Comparison of ENCODE assay signal across 18 mouse cellular contexts in the genomic region with DNA sequence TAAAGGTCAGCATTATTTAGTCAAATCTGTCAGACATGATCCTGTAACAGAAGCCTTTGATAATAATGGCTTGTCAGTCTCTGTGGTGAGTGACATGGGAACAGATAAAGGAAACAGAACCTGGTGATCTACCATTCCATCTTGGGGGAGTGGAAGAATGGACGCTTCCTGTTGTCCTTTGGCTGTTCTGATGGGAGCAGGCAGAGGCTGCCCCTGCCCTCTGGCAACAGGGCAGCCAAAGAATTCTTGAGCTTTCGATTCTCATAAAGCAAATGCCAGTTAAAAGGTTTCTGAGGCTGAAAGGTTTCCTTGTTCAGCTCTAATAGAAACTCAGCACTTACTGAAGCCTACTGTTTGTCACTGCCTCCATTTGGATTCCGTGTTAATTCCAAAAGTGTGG.
DNase-seq lines count a peak whose midpoint lies in the region; ATAC-seq lines count a peak whose summit lies in the region.
"Had no signal": no experiment of that assay in that cellular context is flagged by ENCODE, and none has a peak within 500 bp of the region (broad histone marks: within the 10 kb centered on the region; RNA-seq: fewer than 3 reads in every experiment).

No protein-coding gene starts in this region.

- ATAC-seq in forebrain, embryonic 14.5 days, result no peak
- ATAC-seq in forebrain, embryonic 13.5 days, result no peak
- no peak for ATAC-seq in heart, embryonic 15.5 days (replicated peaks; ENCODE audit: insufficient number of reproducible peaks, insufficient read depth, low FRiP score, low read depth)
- ATAC-seq in midbrain, embryonic 11.5 days (ENCODE audit: low FRiP score), result 0 out of 2 replicates have a peak, but pooled peaks have one; percentile 44
- no peak for ATAC-seq in midbrain, embryonic 15.5 days (replicated peaks)
- ATAC-seq in forebrain, embryonic 16.5 days, result peak; percentile 40; the same call in 1 of the 2 replicates

- H3K27me3 ChIP-seq in forebrain, embryonic 14.5 days (replicated peaks; ENCODE audit: control insufficient read depth, insufficient read depth, low read length), result no peaks in the 10 kb centered on the region
- no peaks in the 10 kb centered on the region for H3K27me3 ChIP-seq in forebrain, embryonic 13.5 days
- no peaks in the 10 kb centered on the region for H3K27me3 ChIP-seq in heart, embryonic 15.5 days
- H3K27me3 ChIP-seq in midbrain, embryonic 11.5 days (ENCODE audit: control insufficient read depth, insufficient read depth, low read length), result no peaks in the 10 kb centered on the region
- no peaks in the 10 kb centered on the region for H3K27me3 ChIP-seq in midbrain, embryonic 15.5 days (replicated peaks)
- no peaks in the 10 kb centered on the region for H3K27me3 ChIP-seq in forebrain, embryonic 16.5 days (replicated peaks; ENCODE audit: control insufficient read depth, insufficient read depth, low read length)
- H3K27me3 ChIP-seq: embryonic facial prominence, embryonic 13.5 days; limb, embryonic 13.5 days; neural tube, embryonic 12.5 days had no signal

- H3K4me2 ChIP-seq in forebrain, embryonic 14.5 days (ENCODE audit: low read length), result no peak overlapping the region
- no peak overlapping the region for H3K4me2 ChIP-seq in forebrain, embryonic 13.5 days
- no peak overlapping the region for H3K4me2 ChIP-seq in heart, embryonic 15.5 days
- H3K4me2 ChIP-seq in midbrain, embryonic 11.5 days, result no peak overlapping the region
- H3K4me2 ChIP-seq in midbrain, embryonic 15.5 days, result no peak overlapping the region
- H3K4me2 ChIP-seq in forebrain, embryonic 16.5 days (ENCODE audit: low read length), result no peak overlapping the region
- H3K4me2 ChIP-seq: embryonic facial prominence, embryonic 13.5 days; limb, embryonic 13.5 days; neural tube, embryonic 12.5 days had no signal

- H3K36me3 ChIP-seq in forebrain, embryonic 14.5 days (ENCODE audit: control insufficient read depth, insufficient read depth, low read length), result no peaks in the 10 kb centered on the region
- H3K36me3 ChIP-seq in forebrain, embryonic 13.5 days (ENCODE audit: poor library complexity, severe bottlenecking), result no peaks in the 10 kb centered on the region
- H3K36me3 ChIP-seq in heart, embryonic 15.5 days, result no peaks in the 10 kb centered on the region
- no peaks in the 10 kb centered on the region for H3K36me3 ChIP-seq in midbrain, embryonic 11.5 days (ENCODE audit: control insufficient read depth, insufficient read depth, low read length)
- no peaks in the 10 kb centered on the region for H3K36me3 ChIP-seq in midbrain, embryonic 15.5 days (replicated peaks)
- no peaks in the 10 kb centered on the region for H3K36me3 ChIP-seq in forebrain, embryonic 16.5 days (ENCODE audit: control insufficient read depth, insufficient read depth)
- H3K36me3 ChIP-seq: embryonic facial prominence, embryonic 13.5 days; limb, embryonic 13.5 days; neural tube, embryonic 12.5 days had no signal

- WGBS in forebrain, embryonic 14.5 days, result 47% methylated on average over 3 of the region's 3 CpGs
- 46% methylated on average over 3 of the region's 3 CpGs for WGBS in forebrain, embryonic 13.5 days
- WGBS in heart, embryonic 15.5 days, result 44% methylated on average over 3 of the region's 3 CpGs
- 62% methylated on average over 3 of the region's 3 CpGs for WGBS in midbrain, embryonic 11.5 days
- 51% methylated on average over 3 of the region's 3 CpGs for WGBS in midbrain, embryonic 15.5 days
- WGBS in forebrain, embryonic 16.5 days, result 33% methylated on average over 3 of the region's 3 CpGs

- no peaks in the 10 kb centered on the region for H3K4me1 ChIP-seq in forebrain, embryonic 14.5 days (ENCODE audit: control insufficient read depth, insufficient read depth, low read length)
- H3K4me1 ChIP-seq in forebrain, embryonic 13.5 days, result no peaks in the 10 kb centered on the region
- peaks cover 54% of the 10 kb centered on the region for H3K4me1 ChIP-seq in heart, embryonic 15.5 days (replicated peaks)
- H3K4me1 ChIP-seq in midbrain, embryonic 11.5 days (ENCODE audit: control insufficient read depth, insufficient read depth, low read length), result peaks cover 2% of the 10 kb centered on the region; the same call in 1 of the 2 replicates
- no peaks in the 10 kb centered on the region for H3K4me1 ChIP-seq in midbrain, embryonic 15.5 days
- peaks cover 3% of the 10 kb centered on the region; the same call in 1 of the 2 replicates for H3K4me1 ChIP-seq in forebrain, embryonic 16.5 days (replicated peaks; ENCODE audit: control insufficient read depth, insufficient read depth, low read length)
- H3K4me1 ChIP-seq: neural tube, embryonic 12.5 days had no signal

- no peak overlapping the region for H3K4me3 ChIP-seq in forebrain, embryonic 14.5 days (ENCODE audit: low read depth, low read length)
- no peak overlapping the region for H3K4me3 ChIP-seq in forebrain, embryonic 13.5 days
- no peak overlapping the region for H3K4me3 ChIP-seq in heart, embryonic 15.5 days
- H3K4me3 ChIP-seq in midbrain, embryonic 11.5 days (ENCODE audit: low read depth, low read length), result no peak overlapping the region
- no peak overlapping the region for H3K4me3 ChIP-seq in midbrain, embryonic 15.5 days
- H3K4me3 ChIP-seq in forebrain, embryonic 16.5 days (replicated peaks; ENCODE audit: low read length), result no peak overlapping the region
- H3K4me3 ChIP-seq: embryonic facial prominence, embryonic 13.5 days; limb, embryonic 13.5 days; neural tube, embryonic 12.5 days had no signal

- intact Hi-C loops in heart, postnatal 25 days (cut with DNase I), result no loop called here

- peak; percentile 25 for DNase-seq in forebrain, embryonic 14.5 days (ENCODE audit: low spot score)
- no peak for DNase-seq in heart, postnatal 25 days (ENCODE audit: low spot score)
- no peak for DNase-seq in midbrain, embryonic 11.5 days (ENCODE audit: low spot score, missing footprints)
- DNase-seq in adrenal gland, postnatal 14 days, result no peak
- DNase-seq: adrenal gland, postnatal 10 days; cerebellum, adult 18-20 months; cerebellum, postnatal 36 days; kidney, adult 11 months; thymus, postnatal 25 days had no signal

- H3K9ac ChIP-seq in forebrain, embryonic 14.5 days (ENCODE audit: low read length), result no peak overlapping the region
- H3K9ac ChIP-seq in forebrain, embryonic 13.5 days, result no peak overlapping the region
- H3K9ac ChIP-seq in heart, embryonic 15.5 days, result no peak overlapping the region
- no peak overlapping the region for H3K9ac ChIP-seq in midbrain, embryonic 11.5 days (ENCODE audit: low read length)
- H3K9ac ChIP-seq in midbrain, embryonic 15.5 days, result no peak overlapping the region
- no peak overlapping the region for H3K9ac ChIP-seq in forebrain, embryonic 16.5 days (replicated peaks; ENCODE audit: low read depth, low read length)
- H3K9ac ChIP-seq: embryonic facial prominence, embryonic 13.5 days; limb, embryonic 13.5 days; liver, embryonic 14.5 days; neural tube, embryonic 12.5 days had no signal

- H3K27ac ChIP-seq in forebrain, embryonic 14.5 days (ENCODE audit: low read depth, low read length), result no peak overlapping the region
- H3K27ac ChIP-seq in forebrain, embryonic 13.5 days, result no peak overlapping the region
- H3K27ac ChIP-seq in heart, embryonic 15.5 days, result peak overlapping the region; percentile 51
- no peak overlapping the region for H3K27ac ChIP-seq in midbrain, embryonic 11.5 days (ENCODE audit: low read depth, low read length)
- no peak overlapping the region for H3K27ac ChIP-seq in midbrain, embryonic 15.5 days
- no peak overlapping the region for H3K27ac ChIP-seq in forebrain, embryonic 16.5 days (ENCODE audit: low read length)
- H3K27ac ChIP-seq: embryonic facial prominence, embryonic 13.5 days; kidney, postnatal 0 days; limb, embryonic 13.5 days; liver, embryonic 14.5 days; neural tube, embryonic 12.5 days had no signal

- no peaks in the 10 kb centered on the region for H3K9me3 ChIP-seq in forebrain, embryonic 14.5 days (replicated peaks; ENCODE audit: control insufficient read depth, low read length)
- no peaks in the 10 kb centered on the region for H3K9me3 ChIP-seq in forebrain, embryonic 13.5 days (replicated peaks)
- H3K9me3 ChIP-seq in heart, embryonic 15.5 days (replicated peaks), result no peaks in the 10 kb centered on the region
- no peaks in the 10 kb centered on the region for H3K9me3 ChIP-seq in midbrain, embryonic 11.5 days (ENCODE audit: control insufficient read depth, low read length)
- no peaks in the 10 kb centered on the region for H3K9me3 ChIP-seq in midbrain, embryonic 15.5 days
- no peaks in the 10 kb centered on the region for H3K9me3 ChIP-seq in forebrain, embryonic 16.5 days (ENCODE audit: control insufficient read depth, low read length)
- H3K9me3 ChIP-seq: embryonic facial prominence, embryonic 13.5 days; limb, embryonic 13.5 days; neural tube, embryonic 12.5 days had no signal

Comparison
In these comparisons a context has a peak if more than half of its experiments do, and no peak if none do; other contexts are left out.
1. ATAC-seq: peak in midbrain, embryonic 11.5 days (single experiment) and forebrain, embryonic 16.5 days (single experiment); none in forebrain, embryonic 14.5 days (single experiment), forebrain, embryonic 13.5 days (single experiment), heart, embryonic 15.5 days (single experiment) and midbrain, embryonic 15.5 days (single experiment).